Mouse (Mus musculus) CD8-positive naive resting alpha-beta T cell, adult 2 months (primary cell): ENCODE results near the gene Ccnd3.

Experiments
- DNase-seq, 2 experiments: peaks; one replicate each; pipeline ENCODE4 v3.0.0; 2022; ENCODE audit warnings: low read depth in 2 of 2, low spot score in 2 of 2

The Ccnd3 gene

DNA sequence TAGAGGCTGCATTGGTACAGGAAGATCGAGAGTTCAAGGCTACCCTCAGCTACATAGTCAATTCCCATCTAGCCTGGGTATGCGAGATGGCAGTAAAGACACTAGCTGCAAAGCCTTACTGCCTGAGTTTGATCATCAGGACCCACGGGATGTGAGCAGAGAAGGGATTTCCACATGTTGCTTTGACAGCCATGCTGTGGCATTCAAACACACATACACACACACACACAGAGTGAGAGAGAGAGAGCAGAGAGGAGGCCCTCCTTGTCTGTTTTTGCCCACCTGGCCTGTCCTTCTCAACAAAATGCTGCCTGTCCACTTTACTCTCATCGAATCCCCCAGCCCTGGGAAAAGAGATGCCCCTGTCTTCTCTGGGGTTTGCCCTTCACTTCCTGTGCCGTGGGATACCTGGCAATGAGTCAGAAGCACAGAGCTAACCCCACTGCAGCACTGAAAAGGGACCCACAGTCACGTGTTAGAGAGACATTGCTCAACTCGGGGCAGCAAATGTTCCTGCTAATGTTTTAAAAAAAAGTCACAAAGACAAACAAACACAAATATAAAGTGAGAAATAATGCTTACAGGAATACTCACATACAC, 38.3 kb downstream of the Ccnd3 start:
- DNase-seq, result no peak

DNA sequence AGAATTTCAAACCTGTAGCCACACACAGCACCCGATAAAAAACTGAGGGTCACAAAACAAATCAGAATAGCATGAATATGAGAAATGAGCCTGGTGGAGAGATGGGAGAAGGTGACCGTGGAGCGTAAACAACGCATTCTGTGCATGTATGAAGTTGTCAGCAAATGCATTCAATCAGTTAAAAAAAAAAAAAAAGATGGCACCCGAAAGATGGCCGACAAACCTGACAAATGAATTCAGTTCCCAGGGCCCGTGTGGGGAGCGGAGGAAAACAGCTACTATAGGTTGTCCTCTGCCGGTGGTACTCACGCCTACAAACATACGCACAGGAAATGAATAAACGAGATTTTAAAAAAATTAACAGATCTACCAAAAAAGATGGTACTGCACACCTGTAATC, 40.3 kb downstream of the Ccnd3 start:
- DNase-seq, result no peak

DNA sequence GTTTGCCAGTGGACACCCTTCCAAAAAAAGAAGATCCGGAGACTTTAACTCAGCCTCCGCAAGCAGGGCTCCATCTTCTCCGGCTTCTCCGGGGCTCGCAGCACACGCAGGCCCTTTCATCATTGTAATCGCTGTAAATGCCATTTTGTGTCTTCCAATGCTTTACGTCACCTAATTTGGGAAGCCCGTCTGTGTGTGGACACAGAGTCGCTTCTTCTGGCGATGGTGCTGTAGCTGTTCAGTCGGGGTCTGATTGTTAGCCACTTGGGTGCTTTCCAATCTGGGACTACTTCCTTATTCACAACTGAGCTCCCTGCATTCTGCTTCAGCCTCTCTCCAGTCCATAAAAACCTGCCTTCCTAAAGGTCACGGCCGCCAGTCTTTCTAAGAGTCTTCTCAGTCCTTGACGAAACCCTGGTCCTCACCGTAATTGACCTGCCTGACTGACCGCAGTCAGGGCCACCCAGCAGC, 41.0 kb downstream of the Ccnd3 start:
- no peak for DNase-seq

GRCm38 (mm10) chr17:47551049-47551448, 46.2 kb downstream of the Ccnd3 start:
- no peak for DNase-seq

DNA sequence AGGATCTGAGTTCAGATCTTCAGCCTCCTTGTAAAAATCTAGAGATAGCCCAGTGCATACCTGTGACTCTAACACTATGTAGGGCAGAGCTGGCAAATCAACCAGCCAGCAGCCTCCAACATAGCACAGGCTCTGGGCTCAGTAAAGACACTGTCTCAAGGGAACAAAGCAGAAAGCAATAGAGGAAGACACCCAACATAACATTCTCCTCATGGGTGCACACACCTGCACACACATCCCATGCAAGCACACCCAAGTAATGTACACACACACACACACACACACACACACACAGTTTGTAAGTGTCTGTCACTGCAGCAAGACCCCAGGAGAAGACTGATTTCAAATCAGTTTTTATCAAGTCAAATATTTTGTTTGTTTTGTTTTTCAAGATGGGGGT, 48.1 kb downstream of the Ccnd3 start:
- no peak for DNase-seq

GRCm38 (mm10) chr17:47554621-47555020, 49.8 kb downstream of the Ccnd3 start:
- no peak for DNase-seq

DNA sequence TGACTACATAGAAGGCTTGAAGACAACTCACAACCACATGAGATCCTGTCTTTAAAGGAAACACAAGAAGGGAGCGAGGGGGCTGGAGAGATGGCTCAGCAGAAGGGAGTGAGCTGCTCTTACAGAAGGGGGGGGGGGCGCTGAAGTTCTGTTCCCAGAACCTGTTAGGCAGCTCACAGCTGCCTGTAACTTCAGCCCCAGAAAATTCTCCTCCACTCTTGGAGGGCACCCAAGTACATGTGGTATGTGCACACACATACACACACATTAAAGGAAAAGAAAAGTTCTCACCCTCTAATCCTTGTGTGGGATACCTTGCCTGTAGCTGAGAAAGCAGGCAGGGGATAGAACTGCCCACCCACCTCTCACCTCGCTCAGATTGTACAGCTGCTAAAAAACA, 52.3 kb downstream of the Ccnd3 start:
- no peak for DNase-seq

DNA sequence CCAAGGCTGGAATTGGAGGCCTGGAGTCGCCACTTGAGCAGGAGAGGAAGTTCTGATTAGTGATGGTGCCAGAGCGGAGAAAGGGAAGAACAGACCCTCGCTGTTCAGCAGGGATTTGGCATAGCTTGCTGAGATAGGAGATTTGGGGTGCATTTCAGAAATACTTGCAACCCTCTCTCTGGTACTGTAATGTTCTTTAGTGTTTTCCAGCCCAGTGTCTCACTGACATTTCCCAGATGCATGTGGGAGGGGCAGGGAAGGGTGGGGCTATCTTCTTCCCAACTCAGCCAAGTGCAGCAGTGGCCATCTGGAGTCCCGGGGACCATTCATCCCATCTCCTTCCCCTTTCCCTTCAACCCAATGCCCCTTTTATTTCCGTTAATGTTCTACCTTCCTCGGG, 54.9 kb downstream of the Ccnd3 start:
- no peak for DNase-seq

DNA sequence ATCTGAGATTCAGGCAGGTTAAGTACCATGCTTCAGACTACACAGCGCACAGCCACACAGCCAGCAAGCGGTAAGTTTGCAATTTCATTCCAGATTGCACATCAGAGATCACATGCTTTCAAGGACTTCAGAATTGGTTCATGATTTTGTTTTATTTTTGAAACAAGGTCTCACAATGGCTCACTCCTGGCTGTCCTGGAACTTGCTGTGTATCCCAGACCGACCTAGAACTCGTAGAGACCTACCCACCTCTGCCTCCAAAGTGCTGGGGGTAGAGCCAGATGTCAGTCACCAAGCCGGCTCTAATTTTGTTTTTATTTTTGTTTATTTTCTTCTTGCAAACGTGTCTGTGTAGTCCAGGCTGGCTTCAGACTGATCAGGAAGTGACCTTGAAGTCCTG, 58.0 kb downstream of the Ccnd3 start:
- DNase-seq, result no peak

DNA sequence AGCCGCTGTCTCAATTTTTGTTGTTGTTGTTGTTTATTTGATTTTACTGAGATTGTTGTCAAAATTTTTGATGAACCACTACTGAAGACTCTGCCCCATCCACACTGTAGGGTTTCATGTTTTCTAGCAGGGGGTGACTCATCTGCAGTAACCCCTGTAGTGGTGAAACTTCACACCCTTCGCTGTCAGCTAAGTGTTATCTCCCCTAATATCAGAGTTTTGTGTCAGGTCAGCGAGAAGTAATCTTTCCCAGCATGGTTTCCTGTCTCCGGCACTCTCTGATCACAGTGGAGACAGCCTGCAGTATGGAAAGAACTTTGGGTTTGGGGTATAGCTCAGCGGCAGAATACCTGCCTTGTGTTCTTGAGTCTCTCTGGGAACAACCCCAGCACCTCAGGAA, 59.8 kb downstream of the Ccnd3 start:
- DNase-seq, result no peak

- DNase-seq, result no peak
These were observed 61.3 kb downstream of the Ccnd3 start for GRCm38 (mm10) chr17:47566133-47566532.

DNA sequence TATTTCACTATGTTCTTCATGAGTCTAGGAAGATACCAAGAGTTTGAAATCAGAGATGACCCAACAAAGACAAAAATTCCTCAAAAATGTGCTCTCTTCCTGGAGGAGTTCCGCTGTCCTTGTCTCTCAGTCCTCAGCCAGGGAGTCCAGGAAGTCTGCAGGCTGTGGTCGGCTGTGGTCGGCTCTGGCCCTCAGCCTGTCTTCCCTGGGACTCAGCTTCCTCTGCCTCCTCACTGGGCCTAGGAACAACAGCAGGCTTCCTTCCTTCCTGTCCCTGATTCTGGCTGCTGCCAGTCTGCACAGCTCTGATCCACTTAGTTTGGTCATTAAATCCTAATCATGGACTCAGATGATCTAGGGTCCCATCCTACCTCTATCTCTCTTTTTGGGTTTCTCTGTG, 62.4 kb downstream of the Ccnd3 start:
- no peak for DNase-seq

DNA sequence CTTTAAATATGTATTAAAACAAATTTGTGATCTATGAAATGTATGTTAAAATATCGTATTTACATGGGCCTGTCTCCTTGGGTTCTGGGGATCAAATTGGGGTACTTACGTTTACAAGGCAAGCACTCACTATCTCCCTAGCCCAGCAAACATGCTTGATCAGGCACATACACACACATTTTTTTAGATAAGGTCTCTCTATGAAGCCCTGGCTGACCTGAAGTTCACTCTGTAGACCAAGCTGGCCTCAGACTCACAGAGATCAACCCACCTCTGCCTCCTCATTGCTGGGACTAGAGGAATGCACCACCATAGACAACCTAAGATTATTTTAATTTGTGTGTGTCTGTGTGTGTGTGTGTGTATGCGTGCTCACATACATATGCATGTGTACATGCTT, 63.5 kb downstream of the Ccnd3 start:
- no peak for DNase-seq

DNA sequence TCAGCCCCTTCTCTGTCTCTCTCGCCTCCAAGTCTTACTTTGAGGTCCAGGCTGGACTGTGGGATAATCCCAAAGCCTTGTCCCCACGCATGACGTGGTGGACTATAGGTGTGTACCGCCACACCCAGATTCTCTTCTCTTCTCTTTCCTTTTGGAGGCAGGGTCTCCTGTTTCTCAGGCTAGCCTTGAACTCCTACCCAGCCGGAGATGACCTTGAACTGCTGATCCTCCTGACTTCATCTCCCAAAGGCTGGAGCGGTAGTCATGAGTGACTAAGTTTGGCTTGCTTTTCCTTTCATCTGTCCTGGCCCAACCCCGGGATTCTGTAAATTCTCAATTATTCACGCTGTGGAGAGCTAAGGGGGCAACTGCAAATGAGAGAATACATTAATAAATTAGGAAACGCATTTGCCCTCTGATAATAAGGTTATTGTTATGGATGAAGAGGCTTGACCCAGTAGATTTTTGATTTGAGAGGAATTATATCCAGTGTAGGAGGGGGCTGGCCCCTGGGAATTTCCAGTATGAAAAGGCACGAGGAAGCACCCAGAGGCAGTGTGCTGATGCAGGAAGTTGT, 64.2 kb downstream of the Ccnd3 start:
- no peak for DNase-seq

- no peak for DNase-seq
These were observed 66.8 kb downstream of the Ccnd3 start for GRCm38 (mm10) chr17:47571621-47572020.

DNA sequence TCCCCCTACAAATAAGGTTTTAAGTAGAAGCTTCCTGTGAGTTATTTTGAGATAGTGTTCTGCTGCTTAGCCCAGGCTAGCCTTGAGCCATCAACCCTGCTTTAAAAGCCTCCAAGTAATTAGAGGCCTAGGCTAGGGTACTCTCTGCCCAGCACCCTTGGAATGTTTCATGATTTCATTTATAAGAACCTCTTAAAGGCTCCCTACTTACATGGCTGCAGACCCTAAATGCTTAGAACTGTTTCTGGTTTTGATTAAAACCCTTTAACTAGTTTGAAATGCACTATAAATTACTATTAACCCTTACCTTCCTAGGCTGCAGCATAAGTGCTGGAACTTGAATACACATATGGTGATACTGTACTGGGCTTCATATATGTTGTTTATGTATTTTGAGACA, 67.6 kb downstream of the Ccnd3 start:
- DNase-seq, result no peak

GRCm38 (mm10) chr17:47574028-47574427, 69.2 kb downstream of the Ccnd3 start:
- DNase-seq, result no peak

- no peak for DNase-seq
These were observed 70.0 kb downstream of the Ccnd3 start for GRCm38 (mm10) chr17:47574830-47575229.

DNA sequence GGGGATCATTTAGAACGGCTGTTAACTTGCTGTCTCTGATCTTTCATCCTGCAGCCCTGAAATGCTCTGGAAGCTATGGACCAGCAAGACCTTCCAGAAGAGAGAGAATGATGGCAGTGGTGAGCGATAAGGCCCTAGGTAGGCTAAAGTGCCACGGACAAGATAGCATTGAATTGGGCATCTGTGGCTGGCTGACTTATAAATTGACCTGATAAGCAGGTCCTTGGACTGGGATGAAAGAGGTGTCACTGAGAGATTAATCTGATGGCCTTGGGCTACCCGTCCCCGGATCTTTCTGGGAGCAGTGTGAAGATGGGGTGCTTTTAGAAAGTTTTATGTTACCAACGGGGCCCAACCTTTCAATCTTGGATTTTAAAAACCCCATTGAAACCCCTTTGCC, 73.8 kb downstream of the Ccnd3 start:
- no peak for DNase-seq

GRCm38 (mm10) chr17:47580962-47581361, 76.1 kb downstream of the Ccnd3 start:
- no peak for DNase-seq

- DNase-seq, result no peak
These were observed 83.7 kb downstream of the Ccnd3 start for GRCm38 (mm10) chr17:47588517-47588916.

- no peak for DNase-seq
These were observed 86.2 kb downstream of the Ccnd3 start for GRCm38 (mm10) chr17:47591073-47591472.

DNA sequence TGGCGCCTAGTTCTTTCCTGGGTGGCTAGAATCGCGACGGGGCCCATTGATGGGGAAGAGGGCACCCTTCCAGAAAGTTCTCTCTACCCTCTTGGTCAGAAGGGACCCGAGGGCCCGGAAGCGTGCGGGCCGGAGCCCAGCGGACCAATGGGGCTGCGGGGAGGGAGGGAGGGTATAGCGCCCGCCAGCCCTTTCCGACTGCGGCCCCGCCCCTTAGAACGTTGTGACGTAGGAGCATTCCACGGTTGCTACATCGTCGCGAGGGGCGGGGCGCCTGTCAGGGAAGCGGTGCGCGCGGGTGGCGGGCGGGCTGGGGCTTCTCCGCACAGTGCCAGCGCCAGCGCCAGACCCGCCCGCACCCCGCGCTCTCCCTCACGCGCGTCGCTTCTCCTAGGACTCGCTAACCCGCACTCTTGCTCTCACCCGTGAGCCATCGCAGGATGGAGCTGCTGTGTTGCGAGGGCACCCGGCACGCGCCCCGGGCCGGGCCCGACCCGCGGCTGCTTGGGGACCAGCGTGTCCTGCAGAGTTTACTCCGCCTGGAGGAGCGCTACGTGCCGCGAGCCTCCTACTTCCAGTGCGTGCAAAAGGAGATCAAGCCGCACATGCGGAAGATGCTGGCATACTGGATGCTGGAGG, 88.5 kb downstream of the Ccnd3 start:
- peak; percentile 80 to 86 for DNase-seq
